Mouse (Mus musculus): ENCODE measurements at regions not wholly inside any gene's neighbourhood (a gene's known extent, or its start where the extent isn't known, plus 50 kb on each side); places are given as distances from the start of the nearest gene placed in this dataset.

- peak; percentile 10 to 56 for DNase-seq
Measured at GRCm38 (mm10) chr6:78899952-78900351, 431.3 kb upstream of the Reg3g start.

- DNase-seq: no peak
Measured at GRCm38 (mm10) chr6:78892730-78893129, 424.1 kb upstream of the Reg3g start.

GRCm38 (mm10) chr6:78863031-78863430 is 394.4 kb upstream of the Reg3g start:
- no peak for DNase-seq

- no peak for DNase-seq
Measured at GRCm38 (mm10) chr6:78841261-78841660, 372.6 kb upstream of the Reg3g start.

- no peak for DNase-seq
Measured at GRCm38 (mm10) chr6:78825901-78826629, 357.4 kb upstream of the Reg3g start.

GRCm38 (mm10) chr6:78821251-78821650 is 352.6 kb upstream of the Reg3g start:
- DNase-seq: no peak

- no peak for DNase-seq
Measured at GRCm38 (mm10) chr6:78797013-78797412, 328.3 kb upstream of the Reg3g start.

GRCm38 (mm10) chr6:78788972-78789371 is 320.3 kb upstream of the Reg3g start:
- no peak for DNase-seq

- no peak for DNase-seq
Measured at GRCm38 (mm10) chr6:78757619-78758018, 288.9 kb upstream of the Reg3g start.
